10 mouse cellular contexts compared by ENCODE assay signal in genomic region chr2:116009097-116009970, GRCm38 (mm10). TPM values are rescaled to one million over a fixed set of nuclear protein-coding genes. Genes with fewer than 3 reads are reported as not detected.
A peak's percentile ranks its signal among the peaks of the same experiment; 100 is the strongest.
DNase-seq lines count a peak whose midpoint lies in the region; ATAC-seq and TF ChIP-seq lines count a peak whose summit lies in the region.
"Had no signal": no experiment of that assay in that cellular context is flagged by ENCODE, and none has a peak within 500 bp of the region (broad histone marks: within the 10 kb centered on the region; RNA-seq: fewer than 3 reads in every experiment).

No protein-coding gene starts in this region.

- H3K4me3 ChIP-seq in heart, embryonic 13.5 days: peak overlapping the region; percentile 21
- no peak overlapping the region for H3K4me3 ChIP-seq in intestine, embryonic 14.5 days (ENCODE audit: low read depth, low read length)
- peak overlapping the region; percentile 34 for H3K4me3 ChIP-seq in midbrain, embryonic 16.5 days (ENCODE audit: low read depth, low read length)
- H3K4me3 ChIP-seq in thymus, adult 2 months (ENCODE audit: control insufficient read depth, insufficient read depth, low read length): no peak overlapping the region

- no peak for TF ChIP-seq CTCF in thymus, adult 2 months (IDR thresholded peaks at IDR 0.05; ENCODE audit: borderline replicate concordance, control insufficient read depth, extremely low read depth, insufficient read depth, low read length, poor library complexity)

- H3K27me3 ChIP-seq in heart, embryonic 13.5 days (replicated peaks): no peaks in the 10 kb centered on the region
- H3K27me3 ChIP-seq in intestine, embryonic 14.5 days (replicated peaks; ENCODE audit: control insufficient read depth, insufficient read depth, low read length): no peaks in the 10 kb centered on the region
- H3K27me3 ChIP-seq in midbrain, embryonic 16.5 days (ENCODE audit: control insufficient read depth, insufficient read depth, low read depth, low read length): peaks cover 2% of the 10 kb centered on the region; the same call in 1 of the 2 replicates
- H3K27me3 ChIP-seq in thymus, adult 2 months (ENCODE audit: control insufficient read depth, insufficient read depth, low read length): no peaks in the 10 kb centered on the region
- H3K27me3 ChIP-seq: CH12.LX had no signal

- H3K36me3 ChIP-seq in heart, embryonic 13.5 days: peaks cover 48% of the 10 kb centered on the region
- H3K36me3 ChIP-seq in intestine, embryonic 14.5 days (ENCODE audit: control insufficient read depth, insufficient read depth, low read length): peaks cover 40% of the 10 kb centered on the region
- H3K36me3 ChIP-seq in midbrain, embryonic 16.5 days (ENCODE audit: control insufficient read depth, insufficient read depth, low read length): no peaks in the 10 kb centered on the region
- H3K36me3 ChIP-seq in thymus, adult 2 months (ENCODE audit: control insufficient read depth, insufficient read depth, low read length): no peaks in the 10 kb centered on the region

- peak overlapping the region; percentile 59 for H3K9ac ChIP-seq in heart, embryonic 13.5 days
- H3K9ac ChIP-seq in intestine, embryonic 14.5 days (ENCODE audit: low read length): no peak overlapping the region
- H3K9ac ChIP-seq in midbrain, embryonic 16.5 days (ENCODE audit: low read depth, low read length): peak overlapping the region; percentile 58

- ATAC-seq in heart, embryonic 13.5 days (ENCODE audit: extremely low read depth, insufficient number of reproducible peaks, low FRiP score, low TSS enrichment): no peak
- ATAC-seq in intestine, embryonic 14.5 days (replicated peaks; ENCODE audit: low FRiP score, low TSS enrichment, low read depth): no peak; the same call in 1 of the 2 replicates
- peak; percentile 84 for ATAC-seq in midbrain, embryonic 16.5 days

- H3K4me2 ChIP-seq in heart, embryonic 13.5 days: peak overlapping the region; percentile 56
- H3K4me2 ChIP-seq in intestine, embryonic 14.5 days (ENCODE audit: low read length): peak overlapping the region; percentile 28
- peak overlapping the region; percentile 61 for H3K4me2 ChIP-seq in midbrain, embryonic 16.5 days (ENCODE audit: low read length)

- peaks cover 26% of the 10 kb centered on the region for H3K4me1 ChIP-seq in heart, embryonic 13.5 days
- peaks cover 18% of the 10 kb centered on the region for H3K4me1 ChIP-seq in intestine, embryonic 14.5 days (replicated peaks; ENCODE audit: control insufficient read depth, insufficient read depth, low read length)
- peaks cover 15% of the 10 kb centered on the region for H3K4me1 ChIP-seq in midbrain, embryonic 16.5 days (ENCODE audit: control insufficient read depth, insufficient read depth, low read length)
- no peaks in the 10 kb centered on the region for H3K4me1 ChIP-seq in thymus, adult 2 months (replicated peaks; ENCODE audit: control insufficient read depth, insufficient read depth, low read length)

- no peak for DNase-seq in heart, postnatal 4 days
- DNase-seq in embryo, embryonic 11 days: peak; percentile 77
- DNase-seq in intestine, embryonic 14.5 days (ENCODE audit: low spot score): no peak
- no peak for DNase-seq in cerebellum, postnatal 36 days
- no peak for DNase-seq in urinary bladder, postnatal 4 days (ENCODE audit: low spot score in 2 of 2)
- no peak for DNase-seq in thymus, adult 2 months
- DNase-seq: cerebellum, adult 8-10 months had no signal

- H3K27ac ChIP-seq in heart, embryonic 13.5 days (replicated peaks): no peak overlapping the region; the same call in 1 of the 2 replicates
- H3K27ac ChIP-seq in intestine, embryonic 14.5 days (ENCODE audit: low read depth): no peak overlapping the region
- H3K27ac ChIP-seq in midbrain, embryonic 16.5 days (ENCODE audit: low read length): 0 out of 2 replicates have a peak overlapping the region, but pooled peaks have one; percentile 58
- H3K27ac ChIP-seq in thymus, adult 2 months (ENCODE audit: control insufficient read depth, insufficient read depth, low read length): no peak overlapping the region

- 37% methylated on average over 20 of the region's 20 CpGs for WGBS in heart, embryonic 13.5 days
- 26% methylated on average over 20 of the region's 20 CpGs for WGBS in intestine, embryonic 14.5 days
- 5% methylated on average over 20 of the region's 20 CpGs for WGBS in midbrain, embryonic 16.5 days
- WGBS in thymus, adult 2 months: 55% methylated on average over 20 of the region's 20 CpGs

- no peak for TF ChIP-seq POLR2A in thymus, adult 2 months (IDR thresholded peaks at IDR 0.05; ENCODE audit: control insufficient read depth, extremely low read depth, insufficient read depth, low read length, poor library complexity)

- no peaks in the 10 kb centered on the region for H3K9me3 ChIP-seq in heart, embryonic 13.5 days
- H3K9me3 ChIP-seq in intestine, embryonic 14.5 days (ENCODE audit: control insufficient read depth, low read length): no peaks in the 10 kb centered on the region
- no peaks in the 10 kb centered on the region for H3K9me3 ChIP-seq in midbrain, embryonic 16.5 days (replicated peaks; ENCODE audit: control insufficient read depth, low read length, poor library complexity, severe bottlenecking)

RNA-seq across cellular contexts. Expression of gene Meis2, which starts 56.3 kb away (rescaled TPM):
- polyA plus RNA-seq in heart, embryonic 13.5 days (2015; fragmentation: Nextera tagmentation; extraction: Ambion mirVana): 30.1 and 32.0 TPM in 2 replicates
- 10 to 100 TPM; 33.2 to 36.6 TPM for total RNA-seq in heart, postnatal 4 days (2021)
- polyA plus RNA-seq in intestine, embryonic 14.5 days (2014; fragmentation: Nextera tagmentation; extraction: Ambion mirVana): 67.3 and 73.2 TPM in 2 replicates
- polyA plus RNA-seq in midbrain, embryonic 16.5 days (2015; fragmentation: Nextera tagmentation; extraction: Ambion mirVana): 62.5 and 70.2 TPM in 2 replicates
- 8.8 and 10.5 TPM in 2 replicates for polyA plus RNA-seq in thymus, adult 2 months (2012; rRNA removed)
- total RNA-seq: CH12.LX had no signal

Comparison
In these comparisons a context has a peak if more than half of its experiments do, and no peak if none do; other contexts are left out.
1. H3K4me3 ChIP-seq: peak in heart, embryonic 13.5 days (single experiment) and midbrain, embryonic 16.5 days (single experiment); none in intestine, embryonic 14.5 days (single experiment) and thymus, adult 2 months (single experiment).
2. Peak in every context shown above with its lines, with median percentiles within 50 percentile points of each other: H3K4me2 ChIP-seq.